Mouse (Mus musculus): Measurements from ENCODE around the gene Otos. TPM values are rescaled to one million over a fixed set of nuclear protein-coding genes. Genes with fewer than 3 reads are reported as not detected.

The Otos gene
- not detected for total RNA-seq (2021)

DNA sequence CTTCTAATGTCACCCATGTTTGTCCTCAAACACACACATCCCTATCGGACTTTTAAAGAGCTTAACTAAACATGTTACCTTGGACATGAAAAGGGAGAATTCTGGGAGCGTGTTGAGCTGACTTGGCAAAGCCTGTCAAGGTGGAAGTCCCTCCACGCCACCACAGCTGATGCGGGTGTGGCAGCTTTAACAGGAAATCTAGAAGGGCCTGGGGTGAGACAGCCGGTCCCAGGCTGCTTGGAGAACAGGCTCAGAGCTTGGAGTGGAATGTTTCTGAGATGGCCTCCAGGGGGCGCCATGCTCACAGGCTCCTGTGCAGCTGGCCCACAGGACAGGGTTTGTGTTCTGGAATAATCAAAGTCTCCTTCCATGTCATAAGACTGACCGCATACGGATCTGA lies at the start of gene Otos:
TSS of gene Otos (minus strand) at position 169 of the 400 bp plus-strand sequence.
- DNase-seq: peak; percentile 69 to 82
- intact Hi-C loops (cut with DNase I): loop anchor here (1.0 to 5.0 kb wide), 3 partner anchors 126 to 249 kb away; no protein-coding TSS in a partner anchor

DNA sequence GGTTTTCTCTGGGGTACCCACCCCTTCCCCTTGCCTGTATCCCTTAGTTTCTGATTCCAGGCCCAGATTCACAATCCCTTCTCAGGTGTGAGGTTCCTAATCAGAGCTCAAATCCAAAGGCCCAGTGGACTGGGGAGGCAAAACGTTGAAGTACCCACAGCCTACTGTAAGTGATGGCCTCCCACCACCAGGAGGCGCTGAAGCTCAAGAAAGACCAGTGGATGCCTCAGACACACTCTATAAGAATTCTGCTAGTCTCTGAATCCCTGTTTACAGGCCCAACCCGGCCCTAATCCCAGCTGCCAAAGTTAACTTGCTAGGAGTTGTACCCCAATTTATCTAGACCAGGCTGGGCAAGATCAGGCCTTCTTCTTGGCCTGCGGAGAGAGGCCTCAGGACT lies 48.2 kb upstream of the Otos start:
- intact Hi-C loops (cut with DNase I): loop anchor here (1.0 to 5.0 kb wide), 2 partner anchors 75 to 137 kb away; no protein-coding TSS in a partner anchor
- DNase-seq: peak; percentile 78 to 90

DNA sequence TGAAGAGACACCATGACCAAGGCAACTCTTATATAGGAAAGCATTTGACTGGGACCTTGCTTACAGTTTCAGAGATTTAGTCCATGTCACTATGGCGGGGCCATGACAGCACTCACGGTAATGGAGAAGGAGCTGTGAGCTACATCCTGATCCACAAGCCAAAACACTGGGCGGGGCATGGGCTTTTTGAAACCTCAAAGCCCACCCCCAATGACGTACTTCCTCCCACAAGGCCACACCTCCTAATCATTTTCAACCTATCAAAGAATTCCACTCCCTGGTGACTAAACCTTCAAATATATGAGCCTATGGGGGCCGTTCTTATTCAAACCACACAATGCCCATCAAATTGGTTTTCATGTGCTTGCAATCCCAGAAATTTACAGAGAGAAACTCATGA lies 47.1 kb upstream of the Otos start:
- no peak for DNase-seq
- intact Hi-C loops (cut with DNase I): loop anchor here (5.0 kb wide), 1 partner anchor 77 kb away; no protein-coding TSS in a partner anchor

DNA sequence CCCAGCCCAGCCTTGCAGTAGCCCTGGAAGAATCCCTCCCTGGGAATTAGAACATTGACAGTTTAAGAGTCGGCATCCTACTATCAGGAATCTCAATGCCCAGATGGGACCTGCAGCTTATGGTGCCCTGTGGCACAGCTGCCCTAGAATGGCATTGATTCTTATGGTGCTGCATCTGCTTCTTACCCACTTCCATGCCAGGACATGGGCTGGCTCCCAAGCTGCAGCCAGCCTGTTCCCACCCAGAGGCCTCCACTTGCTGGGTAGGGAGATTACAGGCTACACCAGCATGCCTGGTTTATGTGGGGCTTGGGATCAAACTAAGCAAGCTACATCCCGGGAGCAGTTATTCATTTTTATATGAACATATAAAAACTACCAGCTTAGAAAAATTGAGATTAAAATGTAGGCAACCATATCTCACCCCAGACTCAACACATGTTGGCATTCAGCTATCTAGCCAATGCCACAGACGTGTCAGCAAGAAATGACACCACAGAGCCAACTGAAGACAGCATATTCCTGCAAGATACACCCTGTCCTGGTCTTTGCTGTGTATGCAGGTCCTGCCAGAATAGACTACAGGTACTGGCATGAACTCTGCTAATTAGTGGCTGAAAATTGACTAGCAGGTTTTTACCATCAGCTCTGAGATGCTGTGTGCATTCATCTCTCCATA lies 42.7 kb upstream of the Otos start:
- DNase-seq: no peak
- intact Hi-C loops (cut with DNase I): no loop called here

GRCm38 (mm10) chr1:92686994-92687393 lies 38.4 kb upstream of the Otos start:
- intact Hi-C loops (cut with DNase I): no loop called here
- no peak for DNase-seq

DNA sequence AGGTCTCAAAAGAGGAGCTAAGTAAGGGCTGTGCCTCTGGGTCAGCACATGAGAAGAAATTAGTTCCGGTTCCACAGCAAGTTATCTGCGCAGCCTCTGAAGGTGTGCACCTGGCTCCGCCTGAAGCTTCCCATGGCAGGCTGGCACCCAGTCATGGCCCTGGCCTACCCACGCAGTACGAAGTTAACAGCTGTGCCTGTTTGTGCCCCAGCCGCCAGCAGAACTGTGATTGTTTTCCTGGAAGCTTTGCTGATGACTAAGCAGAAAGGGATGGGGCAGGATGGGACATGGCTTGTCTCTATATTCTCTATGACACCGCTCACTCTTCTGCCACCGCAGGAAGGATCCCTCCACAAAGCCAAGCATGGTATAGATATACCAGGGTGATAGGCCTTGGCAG lies 34.5 kb upstream of the Otos start:
- DNase-seq: no peak
- intact Hi-C loops (cut with DNase I): no loop called here

DNA sequence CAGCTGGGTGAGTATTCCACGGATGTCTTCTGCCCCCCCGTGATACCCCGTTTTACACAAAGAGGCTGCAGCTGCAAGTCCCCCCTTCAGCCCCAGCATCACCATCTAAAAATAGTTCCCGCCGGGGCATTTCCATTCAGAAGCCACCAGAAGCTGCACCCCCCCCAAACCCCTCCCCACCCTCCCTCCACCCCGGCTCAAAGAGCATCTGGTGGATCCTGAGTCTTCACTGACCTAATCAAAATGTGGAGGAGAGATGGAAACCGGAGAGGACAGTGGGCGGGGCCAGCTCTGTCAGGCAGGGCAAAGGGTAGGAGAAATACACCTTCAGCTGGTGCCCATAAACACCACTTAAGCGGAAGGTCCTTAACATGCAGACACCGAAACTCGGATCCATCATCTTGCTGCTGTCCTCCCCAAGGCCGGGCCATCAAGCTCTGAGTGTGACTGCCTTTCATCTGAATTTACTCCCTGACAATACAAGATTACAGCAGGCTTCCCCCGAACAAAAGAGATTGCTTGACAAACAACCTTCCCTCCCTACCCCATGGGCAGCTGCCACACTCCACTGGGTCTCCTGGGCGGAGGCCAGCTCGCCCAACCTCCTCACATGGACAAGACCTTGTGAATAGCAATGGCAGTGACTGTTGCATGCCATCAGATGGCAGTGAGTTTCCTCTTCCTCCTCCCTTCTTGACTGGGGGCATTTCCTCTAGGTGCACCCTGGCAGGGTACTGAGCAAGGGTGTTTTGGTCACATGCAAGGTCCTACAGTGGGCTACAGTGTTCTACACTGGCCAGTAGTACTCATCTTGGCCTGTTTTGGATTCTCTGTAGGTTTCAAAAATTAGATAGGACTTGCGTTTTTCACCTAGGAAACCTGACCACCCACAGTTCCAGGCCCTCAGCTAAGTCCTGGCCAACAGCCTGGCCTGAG lies 32.3 kb upstream of the Otos start:
- intact Hi-C loops (cut with DNase I): no loop called here
- no peak for DNase-seq

- intact Hi-C loops (cut with DNase I): no loop called here
- DNase-seq: no peak
These were observed 30.1 kb upstream of the Otos start for GRCm38 (mm10) chr1:92678757-92679156.

DNA sequence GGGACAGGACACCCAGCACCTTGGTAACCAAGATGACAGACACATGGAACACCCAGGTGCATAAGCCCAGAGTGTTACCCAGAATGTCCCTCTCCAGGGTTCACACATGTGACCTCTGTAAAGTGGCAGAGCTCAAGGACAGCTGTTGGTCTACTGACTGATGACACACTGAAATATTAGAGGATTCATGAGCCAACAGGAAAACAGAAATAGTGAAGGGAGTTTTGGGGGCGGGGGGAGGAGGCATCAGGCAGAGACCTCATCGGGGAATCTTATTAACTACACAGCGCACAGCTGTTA lies 28.0 kb upstream of the Otos start:
- intact Hi-C loops (cut with DNase I): no loop called here
- no peak for DNase-seq

DNA sequence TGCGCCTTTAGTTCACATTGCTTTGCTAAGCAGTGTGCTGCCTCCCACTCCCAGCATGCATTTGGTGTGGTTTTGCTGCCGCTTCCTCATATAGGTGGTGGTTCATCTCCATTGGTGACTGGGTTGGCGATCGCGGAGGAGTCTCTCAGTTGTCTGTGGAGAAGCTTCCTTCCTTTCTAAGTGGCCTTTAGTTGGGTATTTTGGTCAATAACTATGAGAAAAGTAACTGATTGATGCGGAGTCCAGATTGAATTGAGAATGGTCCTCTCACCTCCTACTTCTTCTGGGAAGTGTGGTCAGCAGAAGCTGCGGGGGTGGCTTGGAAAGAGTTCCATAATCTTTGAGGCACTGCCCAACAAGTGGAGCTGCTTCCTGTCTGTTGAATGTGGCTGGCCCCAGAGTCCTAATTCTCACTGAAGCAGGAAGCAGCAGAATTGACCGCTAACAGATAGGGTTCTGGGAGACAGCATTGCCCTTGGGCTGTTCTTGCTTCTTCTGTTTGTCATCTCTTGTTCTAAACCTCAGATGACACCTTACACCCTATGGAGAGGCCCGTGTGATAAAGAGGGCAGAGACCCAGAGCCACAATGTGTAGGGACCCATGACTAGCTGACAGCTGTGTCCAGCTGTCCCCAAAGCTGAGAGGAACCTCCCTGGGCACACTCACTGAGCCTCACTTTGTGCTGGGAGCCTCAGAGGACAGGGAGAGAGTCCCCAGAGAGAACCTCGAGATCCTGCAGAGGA lies 27.5 kb upstream of the Otos start:
- intact Hi-C loops (cut with DNase I): no loop called here
- peak; percentile 14 to 25 for DNase-seq

DNA sequence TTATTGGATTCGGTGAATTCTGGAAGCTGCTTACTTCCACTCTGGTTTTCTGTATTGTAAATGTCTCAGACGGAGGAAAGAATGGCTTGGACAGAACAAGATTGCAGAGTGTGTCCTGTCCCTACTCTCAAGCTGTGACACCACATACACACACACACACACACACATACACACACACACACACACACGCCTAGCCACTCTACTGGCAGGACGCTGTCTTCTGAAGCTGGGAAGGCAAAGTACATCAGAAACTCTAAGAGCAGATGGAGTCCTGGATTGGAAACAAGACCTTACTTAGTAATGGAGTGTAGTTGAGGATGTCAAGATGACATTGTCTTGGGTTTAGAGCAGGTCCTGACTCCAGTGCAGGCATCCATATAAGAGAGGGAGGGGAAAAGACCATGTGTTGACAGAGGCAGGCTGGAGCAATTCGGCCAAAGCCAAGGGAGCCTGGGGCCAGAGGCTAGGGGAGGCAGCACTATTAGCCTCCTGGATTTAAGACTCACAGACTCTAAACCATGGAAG lies 24.7 kb upstream of the Otos start:
- DNase-seq: no peak

DNA sequence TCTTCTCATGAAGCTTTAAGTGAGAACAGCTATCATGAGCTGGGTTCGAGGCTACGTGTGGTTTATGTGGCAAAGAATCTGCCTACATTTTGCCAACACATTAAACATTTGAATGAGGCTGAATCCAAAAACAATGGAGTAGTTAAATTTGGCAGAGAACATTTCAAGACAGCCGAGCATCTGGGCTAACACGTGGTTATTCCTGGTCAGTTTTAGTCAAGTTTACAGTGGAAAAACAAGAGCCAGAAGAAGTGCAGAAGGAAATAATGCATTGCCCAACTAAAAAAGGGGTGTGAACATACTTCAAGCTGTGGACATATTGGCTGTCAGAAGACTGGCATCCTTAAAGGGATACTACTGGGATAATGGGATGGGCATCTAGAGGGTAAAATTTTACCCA lies 22.7 kb upstream of the Otos start:
- intact Hi-C loops (cut with DNase I): no loop called here
- DNase-seq: no peak

More for the DNA sequence above, 24.7 kb upstream of the Otos start:
- intact Hi-C loops (cut with DNase I): no loop called here

DNA sequence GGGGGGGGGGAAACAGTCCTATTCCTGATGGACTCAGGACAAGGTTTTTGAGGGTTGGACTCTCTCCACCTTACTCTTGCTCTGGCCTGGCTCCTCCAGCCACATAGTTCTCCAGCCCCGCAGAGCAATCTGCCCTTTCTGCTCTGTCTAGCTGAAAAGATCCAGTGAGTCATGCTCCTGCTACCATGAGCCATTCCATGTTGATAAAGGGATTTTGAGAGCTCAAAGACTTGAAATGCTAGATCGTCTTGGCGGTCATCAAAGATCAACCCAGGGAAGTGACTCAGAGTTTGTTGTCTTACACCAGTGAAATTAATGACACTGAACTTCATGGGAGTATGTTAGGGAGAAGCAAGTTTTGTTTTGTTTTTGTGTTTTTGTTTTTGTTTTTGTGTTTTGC lies 20.8 kb upstream of the Otos start:
- intact Hi-C loops (cut with DNase I): no loop called here

DNA sequence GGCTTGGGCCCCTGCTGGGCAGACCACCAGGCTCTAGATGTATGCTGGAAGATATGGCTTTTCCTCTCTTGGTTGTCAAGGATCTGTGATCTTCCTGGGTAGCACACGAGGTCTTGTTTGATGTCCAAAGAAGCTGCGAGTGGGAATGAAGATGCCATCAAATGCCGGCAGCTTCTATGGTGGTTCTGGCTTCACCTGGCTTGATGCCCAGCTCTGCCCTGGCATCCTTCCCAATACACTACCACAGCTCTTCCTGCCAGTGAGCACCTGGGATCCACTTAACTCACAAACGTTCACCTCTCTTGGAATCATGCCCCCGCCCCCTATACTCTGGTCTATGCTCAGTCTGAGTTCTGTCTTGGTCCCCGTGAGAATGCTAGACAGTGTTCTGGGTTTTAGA lies 18.5 kb upstream of the Otos start:
- no peak for DNase-seq

More for the DNA sequence above, 20.8 kb upstream of the Otos start:
- no peak for DNase-seq

GRCm38 (mm10) chr1:92659392-92659791 lies 10.8 kb upstream of the Otos start:
- no peak for DNase-seq
- intact Hi-C loops (cut with DNase I): no loop called here

More for the DNA sequence above, 18.5 kb upstream of the Otos start:
- intact Hi-C loops (cut with DNase I): no loop called here

DNA sequence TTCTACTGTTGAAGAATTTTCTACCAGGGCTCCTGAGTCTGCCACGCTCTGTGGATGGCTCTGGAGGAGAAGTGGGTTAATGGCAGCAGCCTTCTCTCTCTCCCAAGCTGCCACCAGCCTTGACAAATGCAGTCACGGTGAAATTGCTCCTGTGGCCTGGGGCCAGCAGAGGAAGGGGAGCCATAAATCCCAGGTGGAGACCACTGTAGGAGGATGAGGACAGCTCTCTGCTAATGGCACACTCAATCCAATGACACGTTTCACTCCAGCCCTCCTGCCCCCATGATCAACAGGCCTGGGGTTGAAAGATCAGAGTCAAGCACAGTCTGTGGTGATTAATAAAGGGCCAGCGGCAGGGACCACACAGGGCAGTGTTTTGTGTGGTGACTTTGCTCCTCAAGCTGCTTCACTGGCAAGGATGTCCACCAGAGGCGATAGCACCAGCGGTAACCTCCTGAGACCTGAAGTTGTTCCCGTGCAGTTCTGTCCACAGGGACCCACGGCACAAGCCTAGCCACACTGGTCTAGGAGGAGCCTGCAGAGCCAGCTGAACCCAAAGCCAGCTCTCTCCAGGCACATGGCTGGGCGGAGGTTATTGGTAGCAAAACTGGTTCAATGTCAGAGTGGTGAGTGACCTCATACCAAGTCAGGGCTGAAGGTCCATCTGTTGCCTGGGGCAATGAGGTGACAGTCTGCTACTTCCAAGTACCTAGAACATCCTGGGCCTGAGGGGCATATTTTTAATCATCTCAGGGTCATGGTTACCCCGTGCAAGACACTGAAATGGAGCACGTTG lies 8.6 kb upstream of the Otos start:
- no peak for DNase-seq
- intact Hi-C loops (cut with DNase I): no loop called here

GRCm38 (mm10) chr1:92654676-92655075 lies 6.0 kb upstream of the Otos start:
- intact Hi-C loops (cut with DNase I): no loop called here
- no peak for DNase-seq

- intact Hi-C loops (cut with DNase I): no loop called here
- no peak for DNase-seq
These were observed 4.5 kb upstream of the Otos start for GRCm38 (mm10) chr1:92653179-92653578.

DNA sequence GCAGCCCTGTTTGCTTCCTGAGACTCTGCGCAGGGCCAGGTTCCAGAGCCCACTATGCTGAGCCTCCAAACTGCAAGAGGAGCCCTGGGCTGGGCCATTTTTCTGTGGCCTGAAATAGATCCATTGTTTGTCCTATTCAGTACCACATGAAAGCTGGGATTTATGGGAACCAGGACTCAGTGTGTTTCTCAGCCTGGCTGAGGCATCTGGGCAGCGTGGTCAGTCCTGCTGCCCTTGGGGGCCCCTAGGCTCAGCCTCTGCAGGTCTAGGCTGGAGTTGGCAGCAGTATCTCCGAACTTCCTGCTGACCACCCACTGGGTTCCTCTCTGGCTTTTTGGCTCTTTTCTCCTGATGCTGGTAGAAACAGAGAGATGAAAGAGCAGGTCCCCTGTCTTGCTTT lies 2.8 kb upstream of the Otos start:
- intact Hi-C loops (cut with DNase I): no loop called here
- DNase-seq: no peak

- no peak for DNase-seq
- intact Hi-C loops (cut with DNase I): loop anchor here (5.0 kb wide), 2 partner anchors 126 to 249 kb away; no protein-coding TSS in a partner anchor
These were observed 444 bp downstream of the Otos start for GRCm38 (mm10) chr1:92648197-92648596.

Data from heart, postnatal 10 days (tissue).